Comparison of ENCODE assay signal across 21 mouse cellular contexts in genomic region chr9:44347166-44347565, GRCm38 (mm10).
"Had no signal": no experiment of that assay in that cellular context is flagged by ENCODE, and none has a peak within 500 bp of the region (broad histone marks: within the 10 kb centered on the region; RNA-seq: fewer than 3 reads in every experiment).

No protein-coding gene starts in this region.

- ATAC-seq: intestine, embryonic 15.5 days; lung, postnatal 0 days; midbrain, embryonic 13.5 days; midbrain, embryonic 16.5 days had no signal

- H3K9me3 ChIP-seq: intestine, embryonic 15.5 days; liver, embryonic 13.5 days; megakaryocyte, embryonic 14.5 days; midbrain, embryonic 10.5 days; midbrain, embryonic 13.5 days; neural tube, embryonic 13.5 days had no signal

- H3K9ac ChIP-seq: intestine, embryonic 15.5 days; liver, embryonic 13.5 days; lung, embryonic 14.5 days; midbrain, embryonic 13.5 days; neural tube, embryonic 13.5 days had no signal

- H3K27ac ChIP-seq: intestine, embryonic 15.5 days; kidney, postnatal 0 days; midbrain, embryonic 10.5 days; midbrain, embryonic 13.5 days; neural tube, embryonic 13.5 days; stomach, postnatal 0 days had no signal

- H3K4me3 ChIP-seq: intestine, embryonic 15.5 days; layer of hippocampus, adult 2 months; liver, embryonic 13.5 days; megakaryocyte, embryonic 14.5 days; midbrain, embryonic 10.5 days; midbrain, embryonic 13.5 days; myocyte; neural tube, embryonic 13.5 days had no signal

- H3K4me2 ChIP-seq: intestine, embryonic 15.5 days; liver, embryonic 13.5 days; lung, embryonic 14.5 days; midbrain, embryonic 13.5 days; neural tube, embryonic 13.5 days had no signal

- H3K27me3 ChIP-seq: intestine, embryonic 15.5 days; liver, embryonic 13.5 days; megakaryocyte, embryonic 14.5 days; midbrain, embryonic 13.5 days; neural tube, embryonic 13.5 days had no signal

- DNase-seq: kidney, adult 18-20 months; layer of hippocampus, adult 9-11 months; liver, embryonic 13.5 days; lung, embryonic 14.5 days; lung, postnatal 36 days; retina, postnatal 1 day; right cerebral cortex, postnatal 4 days; thymus, adult 2 months; thymus, postnatal 14 days; thymus, postnatal 4 days had no signal
